8 mouse cellular contexts compared by ENCODE assay signal in genomic region chr2:127248334-127249004, GRCm38 (mm10). TPM values are rescaled to one million over a fixed set of nuclear protein-coding genes. Genes with fewer than 3 reads are reported as not detected.
A peak's percentile ranks its signal among the peaks of the same experiment; 100 is the strongest.
DNase-seq lines count a peak whose midpoint lies in the region; ATAC-seq and TF ChIP-seq lines count a peak whose summit lies in the region.

No protein-coding gene starts in this region.

- no peak for TF ChIP-seq CTCF in embryonic fibroblast, embryonic 13.5 days (IDR thresholded peaks at IDR 0.05; ENCODE audit: borderline replicate concordance, insufficient read depth, low read length)
- TF ChIP-seq CTCF in liver, postnatal 0 days (IDR thresholded peaks at IDR 0.05; ENCODE audit: low read depth): peak; percentile 48

- H3K27ac ChIP-seq in embryonic fibroblast, embryonic 13.5 days (ENCODE audit: insufficient read depth, low read length): no peak overlapping the region
- peak overlapping the region; percentile 81 for H3K27ac ChIP-seq in heart, embryonic 16.5 days (ENCODE audit: low read length)
- peak overlapping the region; percentile 91 for H3K27ac ChIP-seq in liver, postnatal 0 days (ENCODE audit: low read depth)
- peak overlapping the region; percentile 87 for H3K27ac ChIP-seq in neural tube, embryonic 15.5 days (replicated peaks)

- under 1% methylated on average over 39 of the region's 39 CpGs for WGBS in heart, embryonic 16.5 days
- WGBS in liver, postnatal 0 days (ENCODE audit: insufficient replicate concordance): under 1% methylated on average over 39 of the region's 39 CpGs
- under 1% methylated on average over 39 of the region's 39 CpGs for WGBS in neural tube, embryonic 15.5 days

- H3K4me3 ChIP-seq in embryonic fibroblast, embryonic 13.5 days (ENCODE audit: insufficient read depth, low read length): peak overlapping the region; percentile 91
- peak overlapping the region; percentile 67 for H3K4me3 ChIP-seq in heart, embryonic 16.5 days (ENCODE audit: low read length)
- H3K4me3 ChIP-seq in liver, postnatal 0 days (ENCODE audit: low read depth, low read length): peak overlapping the region; percentile 99
- H3K4me3 ChIP-seq in neural tube, embryonic 15.5 days (replicated peaks): peak overlapping the region; percentile 86

- H3K9me3 ChIP-seq in heart, embryonic 16.5 days (replicated peaks; ENCODE audit: control insufficient read depth, low read length): no peaks in the 10 kb centered on the region
- H3K9me3 ChIP-seq in liver, postnatal 0 days (ENCODE audit: low read length): no peaks in the 10 kb centered on the region
- H3K9me3 ChIP-seq in neural tube, embryonic 15.5 days (replicated peaks): no peaks in the 10 kb centered on the region

- H3K4me1 ChIP-seq in embryonic fibroblast, embryonic 13.5 days (ENCODE audit: control insufficient read depth, insufficient read depth, low read length): peaks cover 14% of the 10 kb centered on the region
- peaks cover 44% of the 10 kb centered on the region for H3K4me1 ChIP-seq in heart, embryonic 16.5 days (ENCODE audit: control insufficient read depth, insufficient read depth, low read length)
- H3K4me1 ChIP-seq in liver, postnatal 0 days (ENCODE audit: insufficient read depth): peaks cover 27% of the 10 kb centered on the region
- H3K4me1 ChIP-seq in neural tube, embryonic 15.5 days: peaks cover 38% of the 10 kb centered on the region

- peak; percentile 50 for DNase-seq in CD4-positive, CD25-positive, alpha-beta regulatory T cell, adult 2 months (ENCODE audit: low read depth, low spot score)
- peak; percentile 48 to 59 for DNase-seq in adrenal gland, postnatal 36 days
- DNase-seq in kidney, postnatal 25 days: peak; percentile 34 to 70
- peak; percentile 69 for DNase-seq in liver, postnatal 0 days
- peak; percentile 34 to 36 for DNase-seq in thymus, adult 18-20 months

- no peak for TF ChIP-seq POLR2A in embryonic fibroblast, embryonic 13.5 days (IDR thresholded peaks at IDR 0.05; ENCODE audit: low read depth, low read length)

- no peak for TF ChIP-seq EP300 in liver, postnatal 0 days (IDR thresholded peaks at IDR 0.05; ENCODE audit: low read depth)

- H3K9ac ChIP-seq in heart, embryonic 16.5 days (ENCODE audit: low read length): peak overlapping the region; percentile 92
- peak overlapping the region; percentile 96 for H3K9ac ChIP-seq in liver, postnatal 0 days (replicated peaks)
- peak overlapping the region; percentile 93 for H3K9ac ChIP-seq in neural tube, embryonic 15.5 days (replicated peaks)

- H3K4me2 ChIP-seq in heart, embryonic 16.5 days (ENCODE audit: low read depth, low read length): peak overlapping the region; percentile 88
- peak overlapping the region; percentile 100 for H3K4me2 ChIP-seq in liver, postnatal 0 days (ENCODE audit: low read depth, low read length)
- H3K4me2 ChIP-seq in neural tube, embryonic 15.5 days: peak overlapping the region; percentile 95

- H3K27me3 ChIP-seq in heart, embryonic 16.5 days (ENCODE audit: control insufficient read depth, insufficient read depth, low read length): no peaks in the 10 kb centered on the region
- H3K27me3 ChIP-seq in liver, postnatal 0 days (ENCODE audit: insufficient read depth, low read length): no peaks in the 10 kb centered on the region
- H3K27me3 ChIP-seq in neural tube, embryonic 15.5 days (replicated peaks): no peaks in the 10 kb centered on the region

- H3K36me3 ChIP-seq in heart, embryonic 16.5 days (ENCODE audit: control insufficient read depth, insufficient read depth): peaks cover 13% of the 10 kb centered on the region
- H3K36me3 ChIP-seq in liver, postnatal 0 days (replicated peaks; ENCODE audit: insufficient read depth, low read length): peaks cover 17% of the 10 kb centered on the region
- peaks cover 27% of the 10 kb centered on the region for H3K36me3 ChIP-seq in neural tube, embryonic 15.5 days

- peak; percentile 18 for ATAC-seq in heart, embryonic 16.5 days (replicated peaks; ENCODE audit: extremely low read depth, insufficient read depth, low FRiP score)
- ATAC-seq in liver, postnatal 0 days: peak; percentile 47
- peak; percentile 77 for ATAC-seq in neural tube, embryonic 15.5 days (ENCODE audit: low FRiP score)

RNA-seq across cellular contexts. Expression of gene Tmem127, which starts 0.8 kb away (rescaled TPM):
- 10 to 100 TPM; 69.4 to 93.4 TPM for total RNA-seq in adrenal gland, postnatal 36 days (2021)
- polyA plus RNA-seq in embryonic fibroblast, embryonic 13.5 days (2011; ENCODE audit: insufficient read length, low read depth, missing spikeins): 59.2 and 61.2 TPM in 2 replicates
- polyA plus RNA-seq in heart, embryonic 16.5 days (2015; fragmentation: Nextera tagmentation; extraction: Ambion mirVana): 20.3 and 23.4 TPM in 2 replicates
- 10.0 and 11.4 TPM in 2 replicates for polyA plus RNA-seq in liver, postnatal 0 days (2015; fragmentation: Nextera tagmentation; extraction: Ambion mirVana)
- polyA plus RNA-seq in neural tube, embryonic 15.5 days (2015; fragmentation: Nextera tagmentation; extraction: Ambion mirVana): 53.8 and 55.6 TPM in 2 replicates

RNA-seq across cellular contexts. Expression of gene Ciao1, which starts 0.9 kb away (rescaled TPM):
- 100 to 1,000 TPM; 113 to 147 TPM for total RNA-seq in adrenal gland, postnatal 36 days (2021)
- 23.1 and 28.8 TPM in 2 replicates for polyA plus RNA-seq in embryonic fibroblast, embryonic 13.5 days (2011; ENCODE audit: insufficient read length, low read depth, missing spikeins)
- 59.6 and 68.9 TPM in 2 replicates for polyA plus RNA-seq in heart, embryonic 16.5 days (2015; fragmentation: Nextera tagmentation; extraction: Ambion mirVana)
- 31.0 and 31.9 TPM in 2 replicates for polyA plus RNA-seq in liver, postnatal 0 days (2015; fragmentation: Nextera tagmentation; extraction: Ambion mirVana)
- polyA plus RNA-seq in neural tube, embryonic 15.5 days (2015; fragmentation: Nextera tagmentation; extraction: Ambion mirVana): 64.6 and 68.5 TPM in 2 replicates

RNA-seq across cellular contexts. Expression of gene Stard7, which starts 21.5 kb away (rescaled TPM):
- 100 to 1,000 TPM; 104 to 112 TPM for total RNA-seq in adrenal gland, postnatal 36 days (2021)
- 36.3 and 44.7 TPM in 2 replicates for polyA plus RNA-seq in embryonic fibroblast, embryonic 13.5 days (2011; ENCODE audit: insufficient read length, low read depth, missing spikeins)
- 113 and 115 TPM in 2 replicates for polyA plus RNA-seq in heart, embryonic 16.5 days (2015; fragmentation: Nextera tagmentation; extraction: Ambion mirVana)
- polyA plus RNA-seq in liver, postnatal 0 days (2015; fragmentation: Nextera tagmentation; extraction: Ambion mirVana): 41.7 and 44.7 TPM in 2 replicates
- polyA plus RNA-seq in neural tube, embryonic 15.5 days (2015; fragmentation: Nextera tagmentation; extraction: Ambion mirVana): 79.6 and 83.2 TPM in 2 replicates

RNA-seq across cellular contexts. Expression of gene Snrnp200, which starts 40.3 kb away (rescaled TPM):
- 10 to 100 TPM; 74.0 to 76.0 TPM for total RNA-seq in adrenal gland, postnatal 36 days (2021)
- 62.4 and 63.6 TPM in 2 replicates for polyA plus RNA-seq in embryonic fibroblast, embryonic 13.5 days (2011; ENCODE audit: insufficient read length, low read depth, missing spikeins)
- polyA plus RNA-seq in heart, embryonic 16.5 days (2015; fragmentation: Nextera tagmentation; extraction: Ambion mirVana): 40.4 and 41.7 TPM in 2 replicates
- 11.3 and 13.5 TPM in 2 replicates for polyA plus RNA-seq in liver, postnatal 0 days (2015; fragmentation: Nextera tagmentation; extraction: Ambion mirVana)
- 40.0 and 45.6 TPM in 2 replicates for polyA plus RNA-seq in neural tube, embryonic 15.5 days (2015; fragmentation: Nextera tagmentation; extraction: Ambion mirVana)

RNA-seq across cellular contexts. Expression of gene 1810024B03Rik, which starts 40.4 kb away (rescaled TPM):
- total RNA-seq in adrenal gland, postnatal 36 days (2021): 1 to 10 TPM; 1.4 to 1.7 TPM
- polyA plus RNA-seq in embryonic fibroblast, embryonic 13.5 days (2011; ENCODE audit: insufficient read length, low read depth, missing spikeins): 1.1 and 1.5 TPM in 2 replicates
- 0.93 and 1.2 TPM in 2 replicates for polyA plus RNA-seq in heart, embryonic 16.5 days (2015; fragmentation: Nextera tagmentation; extraction: Ambion mirVana)
- 1.1 and 1.2 TPM in 2 replicates for polyA plus RNA-seq in liver, postnatal 0 days (2015; fragmentation: Nextera tagmentation; extraction: Ambion mirVana)
- polyA plus RNA-seq in neural tube, embryonic 15.5 days (2015; fragmentation: Nextera tagmentation; extraction: Ambion mirVana): 0.64 and 0.92 TPM in 2 replicates

Comparison
In these comparisons a context has a peak if more than half of its experiments do, and no peak if none do; other contexts are left out.
1. ATAC-seq: peak in every context shown above with its lines; median percentile 77 in neural tube, embryonic 15.5 days; 47 in liver, postnatal 0 days; 18 in heart, embryonic 16.5 days.